ENCODE assay signal across 8 mouse cellular contexts in genomic region chr11:8534893-8535292, GRCm38 (mm10).
DNase-seq lines count a peak whose midpoint lies in the region; ATAC-seq and TF ChIP-seq lines count a peak whose summit lies in the region.

No protein-coding gene starts in this region.

- 0 out of 2 replicates have a peak, but pooled peaks have one; percentile 12 for ATAC-seq in embryonic facial prominence, embryonic 14.5 days (ENCODE audit: low read depth)
- ATAC-seq in hindbrain, embryonic 12.5 days (ENCODE audit: low FRiP score): 0 out of 2 replicates have a peak, but pooled peaks have one; percentile 18
- no peak for ATAC-seq in activated CD4-positive, CD25-positive, alpha-beta regulatory T cell, adult 4 months

- DNase-seq in ES-E14 (ENCODE audit: low read depth, low spot score): peak; percentile 53
- DNase-seq in adrenal gland, postnatal 25 days: peak; percentile 76
- peak; percentile 61 for DNase-seq in embryonic facial prominence, embryonic 14.5 days (ENCODE audit: low spot score)
- DNase-seq in layer of hippocampus, postnatal 10 days (ENCODE audit: low spot score in 2 of 2): peak; percentile 74 to 86
- DNase-seq in lung, postnatal 36 days: peak; percentile 81
- DNase-seq in right cerebral cortex, postnatal 14 days: peak; percentile 70

- H3K27ac ChIP-seq in ES-E14 (ENCODE audit: insufficient read depth, low read depth, low read length, poor library complexity, severe bottlenecking): no peak overlapping the region
- no peak overlapping the region for H3K27ac ChIP-seq in embryonic facial prominence, embryonic 14.5 days (replicated peaks; ENCODE audit: low read depth, low read length)
- no peak overlapping the region for H3K27ac ChIP-seq in hindbrain, embryonic 12.5 days

- no peak overlapping the region for H3K9ac ChIP-seq in ES-E14 (ENCODE audit: insufficient read depth, low read depth, low read length, poor library complexity, severe bottlenecking)
- H3K9ac ChIP-seq in embryonic facial prominence, embryonic 14.5 days (ENCODE audit: low read depth, low read length): no peak overlapping the region
- H3K9ac ChIP-seq in hindbrain, embryonic 12.5 days: no peak overlapping the region

- no peak overlapping the region for H3K4me3 ChIP-seq in ES-E14 (ENCODE audit: insufficient read depth in 1 of 2, low read depth in 1 of 2, low read length in 2 of 2, poor library complexity in 1 of 2, severe bottlenecking in 1 of 2)
- no peak overlapping the region for H3K4me3 ChIP-seq in embryonic facial prominence, embryonic 14.5 days (ENCODE audit: low read depth, low read length)
- H3K4me3 ChIP-seq in hindbrain, embryonic 12.5 days: no peak overlapping the region

- H3K4me1 ChIP-seq in ES-E14 (ENCODE audit: control insufficient read depth in 2 of 2, insufficient read depth in 2 of 2, low read length in 2 of 2, poor library complexity in 1 of 2): no peaks in the 10 kb centered on the region
- H3K4me1 ChIP-seq in embryonic facial prominence, embryonic 14.5 days (ENCODE audit: control insufficient read depth, insufficient read depth, low read length): peaks cover 13% of the 10 kb centered on the region; the same call in 1 of the 2 replicates
- H3K4me1 ChIP-seq in hindbrain, embryonic 12.5 days: peaks cover 8% of the 10 kb centered on the region; the same call in 1 of the 2 replicates

- H3K27me3 ChIP-seq in embryonic facial prominence, embryonic 14.5 days (replicated peaks; ENCODE audit: control insufficient read depth, insufficient read depth, low read length): no peaks in the 10 kb centered on the region
- no peaks in the 10 kb centered on the region for H3K27me3 ChIP-seq in hindbrain, embryonic 12.5 days

- peaks cover 70% of the 10 kb centered on the region for H3K36me3 ChIP-seq in ES-E14 (ENCODE audit: control insufficient read depth, insufficient read depth, low read length, poor library complexity, severe bottlenecking)
- peaks cover 67% of the 10 kb centered on the region for H3K36me3 ChIP-seq in embryonic facial prominence, embryonic 14.5 days (ENCODE audit: control insufficient read depth, insufficient read depth, low read length)
- no peaks in the 10 kb centered on the region for H3K36me3 ChIP-seq in hindbrain, embryonic 12.5 days

- no peak overlapping the region for H3K4me2 ChIP-seq in embryonic facial prominence, embryonic 14.5 days (ENCODE audit: low read depth, low read length)
- no peak overlapping the region for H3K4me2 ChIP-seq in hindbrain, embryonic 12.5 days (replicated peaks)

- in situ Hi-C loops in ES-E14 (cut with MboI; ENCODE audit: low sequenced_read_pairs in 2 of 2, unreplicated experiment in 2 of 2): loop anchor here (5.0 to 10.0 kb wide), 2 partner anchors 327 to 330 kb away; no protein-coding TSS in a partner anchor

- 26% methylated on average over 4 of the region's 4 CpGs for WGBS in embryonic facial prominence, embryonic 14.5 days
- WGBS in hindbrain, embryonic 12.5 days: 23% methylated on average over 4 of the region's 4 CpGs

- H3K9me3 ChIP-seq in ES-E14 (ENCODE audit: control insufficient read depth, insufficient read depth, low read depth, low read length): no peaks in the 10 kb centered on the region
- no peaks in the 10 kb centered on the region for H3K9me3 ChIP-seq in embryonic facial prominence, embryonic 14.5 days (ENCODE audit: control insufficient read depth, low read length)
- no peaks in the 10 kb centered on the region for H3K9me3 ChIP-seq in hindbrain, embryonic 12.5 days (replicated peaks)

TF ChIP-seq in ES-E14, 5 proteins besides CTCF, POLR2A, EP300 and RAD21:
- TF ChIP-seq MAFK (IDR thresholded peaks at IDR 0.05; ENCODE audit: insufficient read depth, low read depth, low read length): no peak
- TF ChIP-seq ZC3H11A (IDR thresholded peaks at IDR 0.05; ENCODE audit: borderline replicate concordance, low read depth, low read length): peak; percentile 72
- no peak for TF ChIP-seq CHD2 (IDR thresholded peaks at IDR 0.05; ENCODE audit: low read depth, low read length)
